Mouse (Mus musculus): ENCODE data around the gene Igfals.

DNA sequence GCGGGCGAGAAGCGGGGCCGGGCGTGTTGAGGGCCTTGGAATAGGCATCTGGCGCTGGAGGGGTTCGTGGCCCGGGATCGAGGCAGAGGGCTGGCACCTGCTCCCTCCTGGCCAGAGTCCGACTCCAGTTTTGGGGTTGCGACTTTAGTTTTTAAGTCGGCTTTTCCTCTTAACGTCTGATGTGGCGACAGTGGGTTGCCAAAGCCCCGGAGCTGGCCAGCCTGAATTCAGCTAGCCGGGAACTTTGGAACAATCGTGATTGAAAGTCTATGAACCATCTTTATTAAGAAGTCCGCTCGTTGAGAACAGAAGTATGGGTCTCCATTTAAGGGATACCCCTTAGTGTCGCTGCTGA, 15.0 kb upstream of the Igfals start:
- TF ChIP-seq CTCF (IDR thresholded peaks at IDR 0.05; ENCODE audit: control insufficient read depth, insufficient read depth, low read length): no peak
- no peak for TF ChIP-seq POLR2A (IDR thresholded peaks at IDR 0.05; ENCODE audit: borderline replicate concordance, control insufficient read depth, low read depth, low read length)

All from bone marrow, adult 2 months (tissue).